Mouse (Mus musculus): ENCODE measurements around the gene Rpf1.

The Rpf1 gene

GRCm38 (mm10) chr3:146520798-146521651 is at the start of gene Rpf1:
TSS of gene Rpf1 (minus strand) at chr3:146521429.
- DNase-seq (ENCODE audit: low spot score in 2 of 2) = peak; percentile 83 to 85

GRCm38 (mm10) chr3:146570939-146571338 is 49.7 kb upstream of the Rpf1 start:
- no peak for DNase-seq (ENCODE audit: low spot score in 2 of 2)

GRCm38 (mm10) chr3:146570148-146570782 is 49.0 kb upstream of the Rpf1 start, which contains the start of gene Uox:
TSS of gene Uox (plus strand) at chr3:146570426.
- DNase-seq (ENCODE audit: low spot score in 2 of 2) = no peak

GRCm38 (mm10) chr3:146569594-146569993 is 48.4 kb upstream of the Rpf1 start:
- no peak for DNase-seq (ENCODE audit: low spot score in 2 of 2)

GRCm38 (mm10) chr3:146567884-146568530 is 46.8 kb upstream of the Rpf1 start:
- peak in 1 of 2 experiments; percentile 8 for DNase-seq (ENCODE audit: low spot score in 2 of 2)

GRCm38 (mm10) chr3:146567366-146567765 is 46.1 kb upstream of the Rpf1 start:
- no peak for DNase-seq (ENCODE audit: low spot score in 2 of 2)

- no peak for DNase-seq (ENCODE audit: low spot score in 2 of 2)
These were observed 43.8 kb upstream of the Rpf1 start for GRCm38 (mm10) chr3:146565065-146565411.

GRCm38 (mm10) chr3:146564268-146565064 is 43.2 kb upstream of the Rpf1 start:
- DNase-seq (ENCODE audit: low spot score in 2 of 2) = peak; percentile 83 to 92

- no peak for DNase-seq (ENCODE audit: low spot score in 2 of 2)
These were observed 41.7 kb upstream of the Rpf1 start for GRCm38 (mm10) chr3:146562936-146563335.

GRCm38 (mm10) chr3:146557507-146557906 is 36.3 kb upstream of the Rpf1 start:
- DNase-seq (ENCODE audit: low spot score in 2 of 2) = no peak

GRCm38 (mm10) chr3:146556567-146556966 is 35.3 kb upstream of the Rpf1 start:
- no peak for DNase-seq (ENCODE audit: low spot score in 2 of 2)

- no peak for DNase-seq (ENCODE audit: low spot score in 2 of 2)
These were observed 33.6 kb upstream of the Rpf1 start for GRCm38 (mm10) chr3:146554816-146555215.

- no peak for DNase-seq (ENCODE audit: low spot score in 2 of 2)
These were observed 22.4 kb upstream of the Rpf1 start for GRCm38 (mm10) chr3:146543632-146544031.

GRCm38 (mm10) chr3:146540521-146541273 is 19.5 kb upstream of the Rpf1 start:
- DNase-seq (ENCODE audit: low spot score in 2 of 2) = no peak

- no peak for DNase-seq (ENCODE audit: low spot score in 2 of 2)
These were observed 13.8 kb upstream of the Rpf1 start for GRCm38 (mm10) chr3:146534986-146535385.

- DNase-seq (ENCODE audit: low spot score in 2 of 2) = no peak
These were observed 7.1 kb upstream of the Rpf1 start for GRCm38 (mm10) chr3:146528335-146528734.

GRCm38 (mm10) chr3:146521652-146522020 is 407 bp upstream of the Rpf1 start:
- no peak for DNase-seq (ENCODE audit: low spot score in 2 of 2)

GRCm38 (mm10) chr3:146520226-146520797 is 917 bp downstream of the Rpf1 start:
- no peak for DNase-seq (ENCODE audit: low spot score in 2 of 2)

- DNase-seq (ENCODE audit: low spot score in 2 of 2) = no peak
These were observed 14.5 kb downstream of the Rpf1 start for GRCm38 (mm10) chr3:146506711-146507110.

GRCm38 (mm10) chr3:146501601-146502123 is 19.6 kb downstream of the Rpf1 start:
- no peak for DNase-seq (ENCODE audit: low spot score in 2 of 2)

Data from frontal cortex, postnatal 25 days (tissue).